Mouse (Mus musculus) telencephalon, adult 2 months (tissue): ENCODE measurements at regions not wholly inside any gene's neighbourhood (a gene's known extent, or its start where the extent isn't known, plus 50 kb on each side); places are given as distances from the start of the nearest gene placed in this dataset.
"Not testable (repeated sequence)": the region's sequence is repeated elsewhere in the genome, so short reads cannot be mapped to it uniquely, and the experiment has no call there.

Experiments used
- DNase-seq: peaks from one replicate; pipeline ENCODE4 v3.0.0-alpha.2; 2011; ENCODE audit warnings: low read depth, low spot score

DNA sequence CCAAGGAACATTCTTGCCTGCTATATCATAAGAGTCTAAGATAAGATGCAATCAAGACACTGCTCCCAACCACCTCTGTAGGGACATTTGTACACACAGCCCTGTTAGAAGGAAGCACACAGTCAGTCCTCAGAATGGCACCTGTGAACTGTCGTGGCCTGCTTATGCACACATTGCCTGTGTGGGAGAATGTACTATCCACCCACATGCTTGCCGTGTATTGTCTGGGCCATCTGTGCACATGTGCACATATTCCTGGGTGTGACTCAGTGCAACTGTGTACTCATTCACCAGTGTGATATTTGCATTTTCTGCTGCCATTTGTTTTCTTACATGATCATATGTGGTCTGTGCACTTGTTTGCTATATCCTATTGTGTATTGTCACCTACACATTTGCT lies 333.8 kb upstream of the 3110018I06Rik start:
- DNase-seq = no peak

DNA sequence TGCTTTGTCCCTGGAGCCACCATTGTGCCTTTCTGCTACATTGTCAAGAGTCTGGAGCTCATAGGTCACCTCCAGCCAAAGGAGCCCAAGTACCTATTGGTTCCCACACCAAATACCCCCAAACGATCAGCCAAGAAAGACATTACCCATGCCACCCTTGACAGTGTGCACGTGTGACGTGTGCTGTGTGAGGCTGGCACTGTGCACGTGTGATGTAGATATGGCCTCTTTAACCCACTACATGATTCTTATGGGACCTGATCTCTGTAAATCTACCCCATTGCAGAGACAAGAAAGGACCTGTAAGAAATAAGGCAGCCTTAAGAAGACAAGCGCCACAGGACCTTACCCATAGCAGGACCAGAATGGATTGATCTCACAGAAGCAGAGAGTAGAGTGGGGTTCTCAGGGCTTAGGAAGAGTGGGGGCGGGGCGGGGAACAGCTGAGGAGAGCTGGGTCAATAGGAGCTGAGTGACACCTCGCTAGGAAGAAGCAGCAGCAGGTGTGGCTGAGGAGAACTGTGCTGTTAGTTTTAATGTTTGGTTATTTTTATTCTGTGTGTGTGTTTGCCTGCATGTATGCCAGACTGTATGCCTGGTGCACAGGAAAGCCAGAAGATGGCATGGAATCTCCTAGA lies 331.5 kb upstream of the 3110018I06Rik start:
- no peak for DNase-seq

DNA sequence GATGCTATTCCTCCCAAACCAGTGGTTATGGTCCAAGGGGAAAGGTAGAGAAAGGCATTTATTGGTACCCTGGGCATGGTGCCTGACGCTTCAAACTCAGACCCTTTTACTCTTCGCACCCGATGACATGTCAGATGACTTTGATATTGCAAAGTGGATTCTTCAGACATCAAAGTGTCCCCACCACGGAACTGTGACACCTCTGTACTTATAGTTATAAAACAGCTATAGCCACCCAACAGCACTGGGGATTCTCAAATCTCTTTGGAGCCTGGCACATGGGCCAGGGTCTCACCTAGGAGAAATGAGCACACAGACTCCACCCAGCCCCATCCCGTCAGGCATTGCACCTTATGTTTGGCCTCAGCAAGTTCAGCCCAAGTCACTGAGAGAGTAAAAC lies 329.3 kb upstream of the 3110018I06Rik start:
- DNase-seq = no peak

DNA sequence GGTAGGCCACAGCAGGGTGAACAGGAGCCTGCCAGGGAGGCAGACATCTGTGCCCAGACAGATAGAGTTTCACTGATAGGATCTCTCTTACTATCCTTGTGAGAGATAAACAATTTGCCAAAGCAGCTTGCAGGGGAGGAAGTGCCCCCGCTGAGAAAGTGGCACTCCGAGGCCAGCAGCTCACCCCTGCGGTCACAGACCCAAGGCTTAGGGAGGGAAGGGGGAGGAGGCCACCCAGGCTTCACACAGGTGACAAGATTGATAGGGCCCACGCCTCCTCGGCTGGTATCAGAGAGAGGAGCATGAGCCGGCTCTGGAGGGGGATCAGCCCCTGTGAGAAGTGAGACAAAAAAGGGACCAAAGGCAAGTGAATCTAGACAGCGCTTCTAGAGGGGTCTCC lies 328.3 kb upstream of the 3110018I06Rik start:
- no peak for DNase-seq

DNA sequence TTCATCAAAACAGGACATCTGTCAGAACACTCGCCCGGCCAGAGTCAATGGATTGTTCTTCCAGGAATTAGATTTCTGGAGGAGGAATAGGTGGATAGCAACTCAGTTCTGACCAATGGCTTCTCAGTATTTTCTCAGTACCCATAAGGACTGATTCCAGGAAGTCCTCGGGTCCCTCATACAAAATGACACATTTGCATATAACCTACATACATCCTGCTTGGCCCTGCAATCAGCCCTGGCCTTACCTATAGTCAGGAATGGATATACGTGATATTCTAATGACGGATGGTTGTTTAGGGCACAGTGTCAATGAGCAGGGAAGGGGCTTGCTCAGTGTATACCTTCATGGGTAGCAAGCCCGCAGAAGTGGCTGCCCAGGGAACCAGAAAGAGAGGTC lies 327.8 kb upstream of the 3110018I06Rik start:
- no peak for DNase-seq

DNA sequence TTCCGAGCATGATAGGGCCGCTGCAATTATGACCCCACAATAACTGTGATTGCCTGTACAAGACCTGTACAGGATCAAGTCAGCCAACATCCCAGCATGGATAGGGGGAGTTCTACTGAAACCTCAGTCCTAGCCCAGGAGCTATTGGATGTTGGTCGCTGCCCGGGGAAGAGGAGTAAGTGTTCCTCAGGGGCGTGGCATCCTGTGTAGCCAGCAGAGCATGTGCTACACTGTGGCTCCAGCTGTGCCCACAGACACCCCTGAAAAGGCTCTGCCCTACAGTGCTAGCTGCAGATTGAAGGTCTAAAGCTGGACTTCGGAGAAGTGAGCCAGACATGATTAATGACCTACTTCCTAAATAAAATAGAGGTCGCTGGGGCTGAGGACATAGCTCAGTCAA lies 317.5 kb upstream of the 3110018I06Rik start:
- DNase-seq = no peak

DNA sequence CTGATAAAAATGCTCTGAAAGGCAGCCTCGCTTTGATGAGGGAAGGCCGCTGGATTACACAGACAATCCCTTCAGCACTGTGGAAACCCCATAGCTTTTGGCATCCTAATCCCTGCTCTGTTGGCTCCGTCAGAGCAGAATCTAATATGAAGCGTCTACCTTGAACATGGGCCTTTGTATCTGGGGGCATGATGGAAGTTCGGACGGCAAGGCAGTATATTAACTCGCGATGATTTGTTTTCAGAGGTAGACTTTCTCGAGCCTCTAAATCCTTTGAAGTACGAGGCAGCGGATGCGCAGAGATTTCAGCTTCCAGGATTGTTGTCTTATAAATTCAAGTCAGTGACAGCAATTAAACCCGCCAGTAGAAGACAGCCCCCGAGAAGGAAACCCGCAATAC lies 316.8 kb upstream of the 3110018I06Rik start:
- DNase-seq = no peak

DNA sequence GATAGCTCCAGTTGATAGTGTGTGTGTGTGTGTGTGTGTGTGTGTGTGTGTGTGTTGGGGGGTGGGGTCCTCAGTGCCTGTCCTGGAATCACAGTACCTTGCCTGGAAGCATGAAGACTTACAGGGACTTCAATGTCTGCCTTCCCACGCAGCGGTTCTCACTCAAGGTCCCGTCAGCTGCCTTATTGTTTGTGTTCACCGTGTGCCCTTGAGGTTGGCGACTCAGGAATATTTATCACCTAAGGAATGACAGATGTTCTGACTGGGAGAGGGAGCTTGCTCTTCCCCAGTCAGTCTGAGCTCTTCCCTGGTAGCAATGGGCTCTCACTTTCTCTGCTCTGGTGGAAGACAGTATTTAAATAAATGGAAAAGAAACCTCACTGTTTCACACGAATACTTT lies 309.8 kb upstream of the 3110018I06Rik start:
- DNase-seq = no peak

DNA sequence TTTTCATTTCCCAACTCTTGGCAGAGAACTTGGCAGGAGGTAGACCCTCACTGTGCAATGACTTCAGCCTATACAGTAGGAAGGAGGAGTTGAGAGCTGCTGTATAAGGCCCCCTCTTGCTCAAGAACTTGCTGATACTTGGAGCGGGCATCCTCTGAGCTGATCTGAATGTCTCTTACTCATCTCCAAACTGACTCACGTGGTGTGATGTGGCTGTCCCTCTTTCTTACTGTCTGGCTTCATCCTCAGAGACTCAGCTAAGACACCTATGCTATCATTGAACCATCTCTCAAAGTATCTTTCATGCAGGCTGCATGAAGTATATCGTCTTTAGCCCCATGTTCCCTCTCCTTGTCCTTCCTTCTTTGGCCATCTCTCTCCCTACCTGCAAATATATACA lies 307.9 kb upstream of the 3110018I06Rik start:
- DNase-seq = no peak

DNA sequence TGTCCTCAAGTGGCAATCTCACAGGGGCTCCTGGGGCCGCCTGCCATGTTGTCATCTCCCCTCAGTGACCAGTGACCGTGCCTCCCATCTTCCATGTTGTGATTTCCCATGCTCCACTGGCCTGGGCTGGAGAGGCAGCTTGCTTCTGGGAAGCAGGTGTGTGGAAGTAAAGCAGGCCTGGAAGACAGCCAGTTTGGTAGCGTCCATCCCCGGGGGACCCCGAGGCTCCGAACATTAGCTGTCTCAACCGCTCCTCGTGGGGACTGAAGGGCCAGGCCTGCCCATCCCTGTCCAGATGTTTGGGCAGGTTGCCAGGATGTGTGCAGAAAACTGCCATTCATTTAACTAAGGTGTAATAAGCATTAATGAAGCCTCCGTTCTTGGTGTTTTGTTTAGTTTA lies 307.1 kb upstream of the 3110018I06Rik start:
- no peak for DNase-seq

DNA sequence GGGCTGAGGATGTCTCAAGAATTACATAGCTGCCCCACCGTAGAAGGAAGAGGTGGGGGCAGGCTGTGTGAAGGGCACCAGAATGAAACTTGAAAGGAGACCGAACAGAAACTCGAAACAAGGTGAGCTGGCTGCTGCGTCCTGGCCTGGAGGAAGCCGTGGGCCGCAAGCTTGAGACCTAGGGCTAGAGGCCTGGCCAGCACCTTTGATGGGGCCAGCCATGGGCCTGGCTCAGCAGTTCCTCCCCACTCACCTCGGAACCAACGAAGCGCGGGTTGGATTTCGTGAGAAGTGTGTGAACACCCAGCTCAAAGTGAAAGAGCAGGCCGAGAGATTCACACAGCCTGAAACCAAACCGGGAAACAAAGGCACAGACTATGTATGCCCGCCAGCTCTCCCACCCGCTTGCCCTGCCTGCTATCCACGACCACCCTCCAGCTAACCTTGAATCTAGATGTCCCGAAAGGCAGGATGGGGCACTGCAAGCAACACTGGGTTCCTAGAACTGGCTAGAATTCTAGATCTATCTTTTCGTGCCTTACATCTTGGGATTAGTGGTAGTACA lies 306.3 kb upstream of the 3110018I06Rik start:
- DNase-seq = no peak

DNA sequence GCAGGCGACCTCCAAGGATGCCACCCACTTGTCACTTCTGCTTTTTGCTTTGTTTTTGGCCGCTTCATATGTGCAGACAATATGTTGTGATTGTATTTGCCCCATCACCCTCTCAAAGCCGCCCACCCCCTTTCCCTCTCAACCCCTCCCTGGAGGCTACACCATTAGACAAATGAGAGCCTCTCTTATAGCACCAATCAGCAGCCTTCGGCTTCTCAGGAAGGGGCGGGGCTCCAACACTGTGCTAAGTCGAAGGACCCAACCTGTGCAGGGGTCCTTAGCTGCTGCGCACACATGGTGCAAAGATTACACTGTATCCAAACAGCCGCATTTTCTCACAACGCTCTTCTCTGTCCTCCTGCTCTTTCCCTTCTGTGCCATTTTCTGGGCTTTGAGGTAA lies 305.1 kb upstream of the 3110018I06Rik start:
- peak; percentile 9 for DNase-seq

DNA sequence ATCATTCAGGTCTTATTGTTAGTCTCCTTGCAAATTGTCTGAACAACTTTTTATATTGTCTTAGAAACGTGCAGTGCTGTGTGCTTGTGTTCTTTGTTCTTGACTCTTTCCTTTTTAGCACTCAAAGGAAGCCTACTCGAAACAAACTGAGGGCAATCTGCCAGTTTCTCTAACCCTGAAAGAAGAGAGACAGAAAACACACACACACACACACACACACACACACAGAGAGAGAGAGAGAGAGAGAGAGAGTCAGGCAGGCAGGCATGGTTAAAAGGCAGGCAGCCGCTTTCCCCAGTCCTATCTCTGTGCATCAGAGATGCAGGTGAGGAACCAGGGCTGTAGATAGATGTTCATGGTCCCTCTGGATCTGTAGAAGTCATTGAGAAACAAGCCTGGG lies 304.0 kb upstream of the 3110018I06Rik start:
- peak; percentile 32 for DNase-seq

DNA sequence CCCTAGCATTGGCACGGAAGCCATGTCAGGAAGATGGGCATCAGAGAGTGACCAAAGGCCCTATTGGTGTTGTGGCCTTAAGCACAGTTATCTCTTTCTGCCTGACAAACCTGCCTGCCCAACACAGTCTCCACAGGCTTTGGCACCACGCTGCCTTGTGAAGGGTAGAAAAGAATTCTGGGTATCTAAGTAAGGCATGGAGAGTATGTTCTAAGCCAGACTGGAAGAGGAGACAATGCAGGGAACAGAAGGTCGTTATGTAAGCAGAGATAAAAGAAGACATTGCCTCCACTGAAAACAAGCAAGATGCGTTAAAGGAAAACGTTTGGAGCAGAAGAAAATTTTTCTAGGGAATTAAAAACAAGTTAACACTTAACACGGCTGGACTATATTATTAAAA lies 302.1 kb upstream of the 3110018I06Rik start:
- peak; percentile 67 for DNase-seq

DNA sequence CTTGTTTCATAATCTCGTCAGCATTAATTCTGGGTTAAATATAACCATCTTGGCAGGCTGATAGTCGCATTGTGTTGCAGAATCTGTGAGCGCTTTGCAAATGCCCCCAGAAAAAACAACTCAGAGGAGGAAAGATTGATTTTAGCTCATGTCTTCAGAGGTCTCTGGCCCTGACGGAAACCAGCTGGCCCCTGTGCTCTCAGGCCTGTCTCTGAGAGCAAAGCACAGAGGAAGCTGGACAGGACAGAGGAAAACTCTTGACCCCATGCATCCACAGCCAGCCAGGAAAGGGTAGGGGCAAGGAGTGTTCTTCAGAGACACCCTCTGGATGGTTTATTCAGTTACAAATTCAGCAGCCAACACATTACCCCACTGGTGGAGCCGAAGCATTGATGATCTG lies 300.4 kb upstream of the 3110018I06Rik start:
- DNase-seq = no peak

DNA sequence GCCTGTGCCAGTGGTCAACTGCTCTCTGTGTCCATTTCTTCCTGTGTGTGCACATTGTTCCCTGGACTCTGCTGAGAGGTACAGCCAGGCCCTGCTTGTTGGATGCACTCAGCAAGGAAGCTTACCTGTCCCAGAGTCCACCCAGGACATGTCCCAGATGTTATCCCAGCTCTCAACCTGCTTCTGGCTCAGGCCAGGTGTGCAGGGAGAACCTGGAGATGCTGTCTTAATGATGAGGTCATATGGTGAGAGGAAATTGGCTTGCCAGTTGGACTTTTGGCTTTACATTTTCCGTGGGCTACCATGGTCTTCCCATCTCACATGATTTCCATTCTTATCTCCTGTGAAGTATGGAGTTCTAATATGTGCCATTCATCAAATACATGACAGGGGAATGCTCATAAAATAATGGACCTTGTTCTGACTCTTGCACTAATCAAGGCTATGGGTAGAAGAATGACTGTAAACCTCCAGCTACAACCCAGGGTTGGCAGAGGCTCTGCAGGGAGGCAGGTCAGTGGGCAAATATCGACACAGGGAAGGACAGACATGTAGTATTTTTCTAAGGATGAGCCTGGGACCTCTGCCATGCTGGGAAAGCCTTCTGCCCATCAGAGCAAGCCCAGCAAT lies 289.9 kb upstream of the 3110018I06Rik start:
- DNase-seq = no peak

DNA sequence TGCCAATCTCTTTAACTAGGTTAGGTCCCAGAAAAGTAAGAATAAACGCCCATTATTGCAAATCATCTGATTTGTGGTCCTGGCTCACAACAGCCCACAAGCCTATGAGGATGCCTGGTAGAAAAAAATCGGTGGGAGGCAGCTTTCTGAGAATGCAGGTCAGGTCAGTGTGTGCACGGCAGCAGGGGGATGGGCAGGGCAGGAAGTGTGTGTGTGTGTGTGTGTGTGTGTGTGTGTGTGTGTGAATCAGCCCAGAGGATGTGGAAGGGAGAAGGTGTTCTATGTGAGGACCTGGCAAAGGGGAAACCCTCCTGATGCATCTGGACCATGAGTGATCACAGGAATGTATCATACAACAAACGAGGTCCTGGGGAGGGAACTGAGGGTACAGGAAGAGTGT lies 287.5 kb upstream of the 3110018I06Rik start:
- no peak for DNase-seq

DNA sequence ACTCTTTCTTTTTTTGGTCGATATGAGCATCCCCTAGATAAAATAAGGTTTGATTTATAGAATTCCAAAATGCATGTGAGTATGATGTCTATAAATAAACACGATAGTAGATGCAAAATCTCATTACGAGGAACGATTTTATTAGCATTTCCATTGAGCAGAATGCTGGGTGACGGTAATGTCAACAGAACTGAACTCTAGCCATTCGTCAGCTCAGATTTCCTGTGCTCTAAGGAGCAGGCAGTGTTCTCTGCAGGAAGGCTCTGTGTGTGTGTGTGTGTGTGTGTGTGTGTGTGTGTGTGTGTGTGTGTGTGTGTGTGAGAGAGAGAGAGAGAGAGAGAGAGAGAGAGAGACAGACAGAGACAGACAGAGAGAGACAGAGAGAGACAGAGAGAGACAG lies 279.6 kb upstream of the 3110018I06Rik start:
- not testable (repeated sequence) for DNase-seq

DNA sequence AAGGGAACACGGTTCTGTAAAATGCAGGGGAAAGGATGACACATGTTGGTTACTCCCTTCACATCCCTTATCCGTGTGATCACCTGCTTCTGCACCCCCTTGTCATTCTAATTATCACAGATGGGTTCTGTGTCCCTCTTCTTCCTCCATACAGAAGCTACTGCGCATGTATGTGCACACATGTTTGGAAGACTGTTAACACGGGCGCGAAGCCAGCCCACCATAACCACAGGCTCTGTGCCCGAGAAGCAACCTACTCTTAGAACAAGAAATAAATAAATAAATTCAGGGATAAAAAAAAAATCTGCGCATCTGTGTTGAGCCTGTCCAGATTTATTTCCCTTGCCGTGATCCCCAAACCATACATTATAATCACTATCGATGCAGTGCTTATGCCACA lies 275.6 kb upstream of the 3110018I06Rik start:
- no peak for DNase-seq

DNA sequence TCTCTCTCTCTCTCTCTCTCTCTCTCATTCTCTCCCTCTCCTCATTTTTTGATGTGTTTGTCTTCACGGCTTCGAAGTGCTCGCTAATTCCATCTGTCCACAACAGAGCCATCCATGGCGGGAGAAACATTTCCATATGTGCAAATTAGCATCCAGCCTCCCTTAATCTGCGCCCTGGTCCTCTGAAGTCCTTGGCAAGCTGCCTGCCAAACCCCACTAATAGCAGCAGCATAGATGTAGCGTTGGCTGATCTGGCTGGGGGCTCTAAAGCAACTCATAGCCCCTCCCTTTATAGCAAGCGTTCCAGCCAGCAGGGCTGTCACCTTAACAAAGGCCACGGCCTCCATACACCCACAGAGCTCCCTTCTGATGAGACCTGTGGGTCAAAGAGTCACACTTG lies 272.3 kb upstream of the 3110018I06Rik start:
- no peak for DNase-seq

DNA sequence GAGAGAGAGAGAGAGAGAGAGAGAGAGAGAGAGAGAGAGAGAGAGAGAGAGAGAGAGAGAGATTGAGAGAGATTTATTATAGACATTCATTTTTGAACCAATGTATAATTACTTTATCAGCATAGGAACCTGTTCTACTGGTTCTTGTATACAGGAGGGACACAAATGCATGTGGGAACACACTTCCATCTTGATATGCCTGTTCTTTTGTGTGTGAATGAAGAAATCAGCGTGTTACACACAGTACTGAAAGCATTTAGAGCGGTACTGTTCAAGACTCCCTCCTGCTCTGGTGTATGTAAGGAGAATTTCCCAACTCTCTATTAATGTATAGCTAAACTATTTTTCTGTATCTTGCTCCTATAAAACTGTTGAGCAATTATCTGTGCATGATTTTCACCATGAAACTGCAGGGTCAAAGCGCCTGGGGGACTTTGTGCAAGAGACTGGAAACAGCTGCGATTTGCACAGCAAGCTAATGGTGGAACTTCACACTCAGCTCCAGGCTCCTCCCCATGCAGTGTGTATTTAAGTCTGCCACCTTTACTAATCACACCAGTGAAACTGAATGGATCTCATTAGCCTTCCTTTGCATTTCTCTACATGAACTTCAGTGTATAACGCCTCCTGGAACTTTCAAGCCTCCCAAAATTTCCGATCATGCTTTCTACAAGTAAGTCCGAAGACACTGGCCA lies 267.0 kb upstream of the 3110018I06Rik start:
- DNase-seq = no peak

DNA sequence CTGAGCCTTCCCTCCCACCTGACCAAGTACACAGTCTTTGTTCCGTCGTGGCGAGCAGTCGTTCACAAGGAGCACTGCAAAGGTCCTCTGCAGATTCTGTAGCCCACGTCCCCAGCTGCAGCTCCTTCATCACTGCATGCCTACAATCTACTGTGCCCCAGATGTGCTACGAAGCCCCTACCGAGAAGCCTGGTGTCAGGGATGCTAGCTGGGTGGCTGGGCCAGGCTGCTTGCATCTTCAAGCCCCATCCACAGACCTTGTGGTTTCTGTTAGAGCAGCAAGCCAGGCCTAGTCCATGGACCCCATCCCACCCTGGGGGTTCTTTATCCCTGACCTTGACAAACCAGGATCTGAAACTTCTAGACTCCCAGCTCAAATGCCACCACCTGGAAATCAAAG lies 266.3 kb upstream of the 3110018I06Rik start:
- DNase-seq = no peak

DNA sequence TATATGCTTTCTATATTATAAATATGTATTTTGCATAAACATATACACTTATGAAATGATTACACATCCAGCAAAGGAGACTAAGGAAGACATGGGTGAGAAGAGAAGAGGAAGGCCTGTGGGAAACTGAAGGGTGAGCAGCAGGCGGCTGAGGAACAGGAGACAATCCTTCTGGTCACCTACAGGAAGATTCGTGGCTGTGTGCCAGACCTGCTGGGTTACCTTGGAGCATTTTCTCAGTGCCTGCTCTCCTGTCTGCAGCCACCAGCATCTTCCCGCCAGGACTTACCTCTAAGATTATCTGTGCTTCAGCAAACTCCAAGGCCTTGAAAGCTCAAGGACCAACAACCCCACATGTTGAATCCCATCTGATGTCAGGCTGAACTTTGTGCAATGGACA lies 258.3 kb upstream of the 3110018I06Rik start:
- DNase-seq = no peak
